Mouse (Mus musculus) MEL (cell line): ENCODE data around the gene Cd59a.
"Not testable (repeated sequence)": the region's sequence is repeated elsewhere in the genome, so short reads cannot be mapped to it uniquely, and the experiment has no call there.

Experiments used
- CHD2 ChIP-seq: IDR thresholded peaks from 2 replicates; pipeline ENCODE4 v1.6.1; 2011; ENCODE audit warnings: low read length, improper control_type of control experiment
- CTCF ChIP-seq, 3 experiments: IDR thresholded peaks in 2 of 3; conservative IDR thresholded peaks in 1 of 3; 2 replicates each; pipeline ENCODE4 v1.5.1; 2011 to 2012; ENCODE audit warnings: low read length in 3 of 3, low read depth in 2 of 3, mild to moderate bottlenecking in 2 of 3, improper control_type of control experiment in 1 of 3, inconsistent platforms in 1 of 3, mixed read lengths in 1 of 3, moderate library complexity in 1 of 3; ENCODE audit not compliant: control insufficient read depth in 1 of 3, insufficient read depth in 1 of 3, poor library complexity in 1 of 3, severe bottlenecking in 1 of 3
- GATA1 ChIP-seq: IDR thresholded peaks from 2 replicates; pipeline ENCODE4 v1.6.1; 2011; ENCODE audit warnings: low read depth, low read length, improper control_type of control experiment
- MAZ ChIP-seq: IDR thresholded peaks from 2 replicates; pipeline ENCODE4 v1.6.1; 2012; ENCODE audit warnings: low read depth, mild to moderate bottlenecking, inconsistent platforms, low read length, improper control_type of control experiment
- MEF2A ChIP-seq: IDR thresholded peaks from 2 replicates; pipeline ENCODE4 v1.6.1; 2014; ENCODE audit warnings: low read depth, mild to moderate bottlenecking, inconsistent platforms, low read length, improper control_type of control experiment; ENCODE audit not compliant: poor library complexity, insufficient replicate concordance, severe bottlenecking; ENCODE audit errors: extremely low read depth
- RCOR1 ChIP-seq: IDR thresholded peaks from 2 replicates; pipeline ENCODE4 v1.6.1; 2012; ENCODE audit warnings: low read depth, mild to moderate bottlenecking, inconsistent platforms, low read length, improper control_type of control experiment
- UBTF ChIP-seq: IDR thresholded peaks from 2 replicates; pipeline ENCODE4 v1.6.1; 2012; ENCODE audit warnings: low read depth, mild to moderate bottlenecking, inconsistent platforms, low read length, improper control_type of control experiment, moderate library complexity, borderline replicate concordance; ENCODE audit not compliant: insufficient read depth
- USF1 ChIP-seq: IDR thresholded peaks from 2 replicates; pipeline ENCODE4 v1.6.1; 2014; ENCODE audit warnings: low read depth, mild to moderate bottlenecking, inconsistent platforms, low read length, improper control_type of control experiment, moderate library complexity
- ZC3H11A ChIP-seq: IDR thresholded peaks from 2 replicates; pipeline ENCODE4 v1.6.1; 2012; ENCODE audit warnings: low read depth, mild to moderate bottlenecking, inconsistent platforms, low read length, improper control_type of control experiment

DNA sequence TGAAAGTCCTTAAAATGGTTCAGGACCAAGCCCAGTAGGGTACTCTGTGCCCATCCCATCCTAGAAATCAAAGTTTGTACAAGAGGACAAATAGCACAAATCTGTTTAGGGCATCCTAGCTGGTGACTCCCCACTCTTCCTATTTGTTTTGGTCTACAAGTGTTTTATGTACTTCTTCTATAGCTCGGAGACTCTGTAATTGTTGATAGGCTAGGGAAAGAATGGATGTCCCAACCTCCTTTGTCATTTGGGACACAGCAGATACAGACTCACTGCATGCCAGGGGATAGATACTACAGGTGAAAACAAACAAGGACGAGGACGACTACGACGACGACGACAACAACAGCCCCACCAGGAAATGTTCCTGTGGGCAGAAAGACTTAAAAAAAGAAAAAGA, 27.2 kb upstream of the Cd59a start, which contains the start of gene Gm10799:
- TF ChIP-seq RCOR1; CTCF (IDR thresholded peaks at IDR 0.05 in 2 of 3, conservative IDR thresholded peaks at IDR 0.05 in 1 of 3; ENCODE audit: control insufficient read depth in 1 of 3, insufficient read depth in 1 of 3, low read depth in 2 of 3, low read length in 3 of 3, poor library complexity in 1 of 3, severe bottlenecking in 1 of 3); ZC3H11A; MAZ; CHD2; USF1; UBTF; GATA1; MEF2A: not testable (repeated sequence)
